Mouse (Mus musculus) spleen, adult 2 months (tissue): ENCODE data around the gene Tacc2.

Experiments used
- CTCF ChIP-seq: fragments of 200-500 bp; IDR thresholded peaks from 2 replicates; pipeline ENCODE4 v1.5.1; 2011; ENCODE audit warnings: mild to moderate bottlenecking, inconsistent platforms; ENCODE audit not compliant: insufficient read depth, insufficient read length, insufficient replicate concordance; ENCODE audit errors: extremely low read depth
- POLR2A ChIP-seq: fragments of 200-500 bp; IDR thresholded peaks from 2 replicates; pipeline ENCODE4 v1.6.1; 2011; ENCODE audit warnings: low read depth, low read length, inconsistent platforms

DNA sequence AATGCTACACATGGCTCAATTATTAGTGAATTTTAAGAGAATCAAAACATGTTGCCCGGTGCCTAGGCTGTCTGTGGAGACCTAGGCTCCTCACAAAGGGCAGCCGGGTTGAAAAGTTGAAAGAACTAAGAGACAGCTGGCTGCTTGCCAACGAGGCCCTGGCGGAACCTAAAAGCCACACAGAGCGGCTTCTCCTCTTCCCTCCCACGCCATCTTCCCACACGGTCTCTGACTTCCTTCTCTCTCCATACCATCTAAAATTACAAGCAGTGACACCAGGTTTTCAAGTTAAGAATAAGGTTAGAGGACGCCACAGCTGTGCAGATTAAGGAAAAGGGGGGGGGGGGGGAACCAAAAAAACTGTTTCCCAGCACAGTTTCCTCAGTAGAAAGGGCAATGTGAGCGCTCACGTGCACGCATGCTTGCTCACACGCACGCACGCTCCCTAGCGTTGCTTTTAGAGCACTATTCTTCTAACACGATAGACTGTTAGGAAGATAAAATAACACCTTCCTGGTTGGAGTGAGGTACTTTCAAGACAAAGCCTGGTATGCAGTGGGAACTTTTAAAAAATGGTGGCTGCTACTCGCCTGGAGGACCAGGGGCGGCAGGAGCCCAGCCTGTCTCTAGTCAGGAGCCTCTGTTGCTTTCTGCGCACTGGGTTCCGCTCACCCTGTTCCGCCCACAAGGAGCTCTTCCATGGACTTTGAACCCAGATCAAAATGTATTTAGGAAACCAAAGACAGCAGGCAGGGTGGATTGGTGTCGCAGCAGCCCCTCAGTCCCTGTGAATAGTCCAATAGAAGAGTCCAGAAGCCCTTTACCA, 54.5 kb downstream of the Tacc2 start:
- no peak for TF ChIP-seq CTCF
- no peak for TF ChIP-seq POLR2A
